Mouse (Mus musculus): ENCODE data around the gene Ttc23. TPM values are rescaled to one million over a fixed set of nuclear protein-coding genes. Genes with fewer than 3 reads are reported as not detected.

Ttc23 gene
- polyA plus RNA-seq, 1 experiment from 2014 or later: 18.7 TPM

DNA sequence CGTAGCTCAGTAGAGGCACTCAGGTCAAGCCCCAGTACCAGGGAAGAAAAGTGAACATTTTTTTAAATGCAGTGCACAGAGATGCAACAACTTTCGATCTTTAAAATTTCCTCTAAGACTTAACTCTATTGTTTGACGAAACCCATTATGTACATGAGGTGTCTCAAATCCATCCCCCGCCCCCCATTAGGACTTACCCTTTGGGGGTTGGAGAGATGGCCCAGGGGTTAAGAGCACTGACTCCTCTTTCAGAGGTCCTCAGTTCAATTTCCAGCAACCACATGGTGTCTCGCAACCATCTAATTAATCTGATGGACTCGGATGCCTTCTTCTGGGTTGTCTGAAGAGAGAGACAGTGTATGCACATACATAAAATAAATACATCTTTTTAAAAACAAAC lies 1.1 kb upstream of the Ttc23 start:
- WGBS: 2% methylated on average over 6 of the region's 6 CpGs
- no peak for ATAC-seq
- H3K4me3 ChIP-seq: peak overlapping the region; percentile 82
- H3K9ac ChIP-seq: peak overlapping the region; percentile 86
- peaks cover 56% of the 10 kb centered on the region for H3K4me1 ChIP-seq
- H3K4me2 ChIP-seq: peak overlapping the region; percentile 85
- no peaks in the 10 kb centered on the region for H3K36me3 ChIP-seq (ENCODE audit: poor library complexity, severe bottlenecking)
- no peaks in the 10 kb centered on the region for H3K27me3 ChIP-seq
- H3K27ac ChIP-seq: peak overlapping the region; percentile 91
- no peaks in the 10 kb centered on the region for H3K9me3 ChIP-seq (replicated peaks)

DNA sequence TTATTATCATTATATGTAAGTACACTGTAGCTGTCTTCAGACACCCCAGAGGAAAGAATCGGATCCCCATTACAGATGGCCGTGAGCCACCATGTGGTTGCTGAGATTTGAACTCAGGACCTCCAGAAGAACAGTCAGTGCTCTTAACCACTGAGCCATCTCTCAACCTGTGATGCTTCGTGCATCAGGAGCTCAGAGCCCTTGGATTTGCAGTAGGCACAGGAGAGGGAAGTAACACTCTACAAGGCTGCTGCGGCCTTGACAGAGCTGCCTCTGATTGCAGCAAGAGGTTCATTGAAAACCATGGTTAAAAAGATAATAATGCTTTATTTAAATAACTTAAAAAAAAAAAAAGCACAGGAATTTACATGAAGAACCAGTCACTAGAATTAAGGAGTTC lies 1.2 kb downstream of the Ttc23 start:
- H3K4me3 ChIP-seq: peak overlapping the region; percentile 47
- ATAC-seq: no peak
- H3K36me3 ChIP-seq (ENCODE audit: poor library complexity, severe bottlenecking): no peaks in the 10 kb centered on the region
- H3K9ac ChIP-seq: 0 out of 2 replicates have a peak overlapping the region, but pooled peaks have one; percentile 30
- H3K27ac ChIP-seq: no peak overlapping the region
- H3K27me3 ChIP-seq: no peaks in the 10 kb centered on the region
- 70% methylated on average over 4 of the region's 4 CpGs for WGBS
- peak overlapping the region; percentile 54 for H3K4me2 ChIP-seq
- peaks cover 60% of the 10 kb centered on the region for H3K4me1 ChIP-seq
- no peaks in the 10 kb centered on the region for H3K9me3 ChIP-seq (replicated peaks)

DNA sequence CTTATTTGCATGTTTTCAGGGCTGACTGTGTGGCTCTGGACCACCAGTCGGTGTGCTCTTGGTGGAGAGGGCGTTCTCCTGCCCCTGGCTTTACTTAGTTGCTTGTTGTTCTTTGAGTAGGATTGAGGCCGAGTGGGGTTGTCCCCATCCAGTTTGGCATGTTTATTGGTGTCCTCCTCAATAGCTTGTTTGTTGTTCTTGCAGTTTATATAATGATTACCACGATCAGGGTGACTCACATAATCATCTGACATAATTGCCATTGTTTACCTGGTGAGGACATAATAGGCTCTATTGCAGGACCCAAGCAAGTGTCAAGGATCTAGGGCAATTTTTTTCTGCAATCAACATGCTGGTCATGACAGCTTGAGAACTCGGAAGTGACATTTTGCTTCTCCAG lies 5.0 kb downstream of the Ttc23 start:
- no peak for ATAC-seq
- no peak overlapping the region for H3K4me2 ChIP-seq
- H3K4me1 ChIP-seq: peaks cover 49% of the 10 kb centered on the region
- no peaks in the 10 kb centered on the region for H3K27me3 ChIP-seq
- no peaks in the 10 kb centered on the region for H3K36me3 ChIP-seq (ENCODE audit: poor library complexity, severe bottlenecking)
- no peak overlapping the region for H3K27ac ChIP-seq
- H3K9ac ChIP-seq: no peak overlapping the region
- H3K4me3 ChIP-seq: no peak overlapping the region
- H3K9me3 ChIP-seq (replicated peaks): no peaks in the 10 kb centered on the region
- 75% methylated on average over 5 of the region's 5 CpGs for WGBS

DNA sequence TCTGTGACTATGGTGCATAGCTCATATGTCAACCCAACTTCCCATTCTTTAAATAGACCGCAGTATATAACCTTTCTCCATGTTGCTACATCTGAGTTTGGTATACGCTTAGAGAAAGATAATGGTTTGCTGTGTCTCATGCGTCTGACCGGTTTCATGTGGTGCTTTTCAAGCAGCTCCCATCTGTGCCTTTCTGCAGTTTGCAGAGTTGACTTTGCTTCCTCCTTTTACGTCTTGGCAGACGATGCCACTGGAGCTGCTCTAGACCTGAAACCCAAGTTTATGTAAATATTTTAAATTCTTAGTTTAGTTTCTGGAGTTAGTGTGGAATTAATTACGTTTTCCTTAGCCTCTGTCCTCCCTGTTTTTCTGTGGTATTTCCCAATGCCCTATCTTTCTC lies 7.5 kb downstream of the Ttc23 start:
- Histone ChIP-seq H3K27ac (no peak overlapping the region), H3K27me3 (no peaks in the 10 kb centered on the region), H3K4me2 (no peak overlapping the region), H3K9ac (no peak overlapping the region), H3K4me3 (no peak overlapping the region), H3K9me3 (replicated peaks) (no peaks in the 10 kb centered on the region), H3K36me3 (ENCODE audit: poor library complexity, severe bottlenecking) (no peaks in the 10 kb centered on the region), H3K4me1 (peaks cover 30% of the 10 kb centered on the region)
- WGBS: 93% methylated on average over 7 of the region's 7 CpGs
- ATAC-seq: no peak

DNA sequence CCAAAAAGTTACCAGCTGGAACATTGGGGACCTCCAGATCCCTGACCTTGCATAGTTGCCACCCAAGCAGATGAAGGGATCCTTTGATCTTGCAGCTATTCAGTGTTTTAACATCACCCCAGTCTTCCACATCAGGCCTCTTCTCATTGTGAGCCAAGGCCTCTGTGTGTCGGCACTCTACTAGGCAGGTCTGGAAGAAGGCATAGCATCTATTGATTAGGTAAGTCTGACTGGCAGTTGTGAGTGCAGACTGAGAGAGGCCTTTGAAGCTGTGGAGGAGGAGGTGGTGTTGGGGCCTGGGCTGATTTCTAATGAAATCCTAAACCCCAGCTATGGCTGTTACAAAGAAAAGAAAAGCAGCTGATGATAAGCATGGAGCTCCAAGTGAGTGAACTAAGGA lies 8.0 kb downstream of the Ttc23 start:
- Histone ChIP-seq H3K4me1 (peaks cover 25% of the 10 kb centered on the region), H3K27ac (no peak overlapping the region), H3K27me3 (no peaks in the 10 kb centered on the region), H3K9me3 (replicated peaks) (no peaks in the 10 kb centered on the region), H3K4me3 (no peak overlapping the region), H3K9ac (no peak overlapping the region), H3K36me3 (ENCODE audit: poor library complexity, severe bottlenecking) (no peaks in the 10 kb centered on the region), H3K4me2 (peak overlapping the region; percentile 30)
- peak; percentile 65; the same call in 1 of the 2 replicates for ATAC-seq
- 8% methylated on average over 1 of the region's 1 CpGs for WGBS

DNA sequence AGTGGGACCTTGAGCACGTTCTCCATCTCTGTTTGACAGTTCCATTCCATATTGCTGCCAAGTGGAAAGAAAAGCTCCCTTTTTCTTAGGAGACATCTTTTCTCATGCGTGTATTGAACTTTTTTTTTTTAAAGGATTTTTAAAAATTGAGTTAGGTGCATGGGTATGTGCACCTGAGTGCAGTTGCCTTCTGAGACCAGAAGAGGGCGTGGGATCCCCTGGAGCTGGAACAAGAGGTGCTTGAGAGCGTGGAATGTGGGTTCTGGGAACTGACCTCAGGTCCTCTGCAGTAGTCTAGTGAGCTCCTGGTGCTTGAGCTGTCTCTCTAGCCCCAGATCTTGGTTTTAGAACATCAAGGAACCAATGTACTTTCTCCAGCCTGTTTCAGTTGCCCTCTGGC lies 10.9 kb downstream of the Ttc23 start:
- H3K36me3 ChIP-seq (ENCODE audit: poor library complexity, severe bottlenecking): peaks cover 4% of the 10 kb centered on the region
- H3K27ac ChIP-seq: no peak overlapping the region
- H3K9ac ChIP-seq: no peak overlapping the region
- no peaks in the 10 kb centered on the region for H3K27me3 ChIP-seq
- no peak for ATAC-seq
- no peaks in the 10 kb centered on the region for H3K9me3 ChIP-seq (replicated peaks)
- H3K4me2 ChIP-seq: no peak overlapping the region
- no peak overlapping the region for H3K4me3 ChIP-seq
- H3K4me1 ChIP-seq: peaks cover 11% of the 10 kb centered on the region
- WGBS: 87% methylated on average over 4 of the region's 4 CpGs

DNA sequence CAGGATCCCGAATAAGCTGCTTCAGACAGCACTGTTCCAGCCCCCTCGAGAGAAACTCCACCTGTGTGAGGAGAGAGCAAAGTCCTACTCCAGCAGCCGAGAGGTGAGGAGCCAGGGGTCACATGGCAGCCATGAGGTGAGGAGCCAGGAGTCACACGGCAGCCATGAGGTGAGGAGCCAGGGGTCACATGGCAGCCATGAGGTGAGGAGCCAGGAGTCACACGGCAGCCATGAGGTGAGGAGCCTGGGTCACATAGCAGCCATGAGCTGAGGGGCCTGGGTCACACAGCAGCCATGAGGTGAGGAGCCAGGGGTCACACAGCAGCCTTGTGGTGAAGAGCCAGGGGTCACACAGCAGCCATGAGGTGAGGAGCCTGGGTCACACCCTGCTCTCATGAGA lies 15.2 kb downstream of the Ttc23 start:
- no peak overlapping the region for H3K27ac ChIP-seq
- whole genome bisulfite sequencing: 91% methylated on average over 5 of the region's 5 CpGs
- H3K4me1 ChIP-seq: peaks cover 7% of the 10 kb centered on the region
- no peak overlapping the region for H3K4me3 ChIP-seq
- no peaks in the 10 kb centered on the region for H3K9me3 ChIP-seq (replicated peaks)
- no peak overlapping the region for H3K9ac ChIP-seq
- H3K36me3 ChIP-seq (ENCODE audit: poor library complexity, severe bottlenecking): peaks cover 15% of the 10 kb centered on the region
- ATAC-seq: no peak
- H3K27me3 ChIP-seq: no peaks in the 10 kb centered on the region
- H3K4me2 ChIP-seq: no peak overlapping the region

DNA sequence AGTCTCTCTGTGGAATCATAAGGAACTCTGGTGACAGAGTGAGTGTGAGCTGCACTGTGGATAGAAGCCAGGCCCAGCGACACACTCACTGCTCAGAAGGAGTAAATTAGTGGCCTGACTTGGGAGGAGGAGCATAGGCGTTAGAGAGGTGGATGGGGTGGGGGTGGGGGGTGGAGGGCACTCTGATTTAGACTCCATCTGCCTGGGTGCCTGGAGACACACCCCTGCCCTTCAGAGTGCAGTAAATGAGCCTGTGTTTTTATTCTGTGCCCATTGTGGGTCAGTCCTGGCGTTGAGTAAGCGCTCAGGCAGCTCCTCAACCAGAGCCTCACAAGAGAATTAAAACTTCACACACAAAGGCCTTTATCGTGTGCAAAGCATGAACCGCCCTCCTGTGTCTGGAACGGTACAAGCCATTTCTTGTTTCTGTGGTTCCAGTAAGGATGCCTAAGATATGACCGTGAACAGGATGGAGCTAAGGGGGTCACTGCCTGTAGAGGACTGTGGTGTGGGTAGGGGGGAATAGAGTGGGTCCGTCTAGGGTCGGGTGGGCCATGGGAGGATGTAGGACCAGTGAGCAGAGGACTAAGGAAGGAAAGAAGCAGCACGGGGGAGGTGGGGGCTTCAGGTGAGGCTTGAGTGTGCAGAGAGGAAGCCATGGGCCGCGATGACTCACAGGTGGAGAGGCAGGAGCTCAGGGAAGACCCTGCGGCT lies 16.9 kb downstream of the Ttc23 start:
- Histone ChIP-seq H3K4me1 (peaks cover 7% of the 10 kb centered on the region), H3K27me3 (no peaks in the 10 kb centered on the region), H3K9me3 (replicated peaks) (no peaks in the 10 kb centered on the region), H3K4me3 (no peak overlapping the region), H3K27ac (peak overlapping the region; percentile 31; the same call in 1 of the 2 replicates), H3K36me3 (ENCODE audit: poor library complexity, severe bottlenecking) (peaks cover 15% of the 10 kb centered on the region), H3K4me2 (no peak overlapping the region), H3K9ac (no peak overlapping the region)
- WGBS: 65% methylated on average over 14 of the region's 14 CpGs
- ATAC-seq: peak; percentile 58; the same call in 1 of the 2 replicates

DNA sequence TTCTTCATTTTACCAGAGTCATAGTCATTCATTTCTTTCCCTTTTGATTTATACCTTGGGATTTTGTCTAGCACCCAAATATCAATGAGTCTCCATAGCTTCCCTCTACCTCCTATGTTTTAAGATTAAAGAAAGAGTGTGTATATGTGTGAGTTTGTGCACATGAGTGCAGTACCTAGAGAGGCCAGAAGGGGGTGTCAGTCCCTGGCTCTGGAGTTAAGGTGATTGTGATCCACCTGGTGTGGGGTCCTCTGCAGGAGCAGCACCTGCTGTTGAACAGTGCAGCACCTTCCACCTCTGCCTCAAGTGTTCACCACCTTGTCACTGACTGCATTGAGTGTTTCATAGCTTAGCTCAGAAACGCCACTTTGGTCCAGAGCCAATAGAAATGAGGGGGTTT lies 23.8 kb downstream of the Ttc23 start:
- H3K4me1 ChIP-seq: no peaks in the 10 kb centered on the region
- no peak overlapping the region for H3K9ac ChIP-seq
- H3K9me3 ChIP-seq (replicated peaks): peaks cover 3% of the 10 kb centered on the region; the same call in 1 of the 2 replicates
- H3K36me3 ChIP-seq (ENCODE audit: poor library complexity, severe bottlenecking): peaks cover 23% of the 10 kb centered on the region
- H3K27ac ChIP-seq: no peak overlapping the region
- H3K4me3 ChIP-seq: no peak overlapping the region
- no peaks in the 10 kb centered on the region for H3K27me3 ChIP-seq
- WGBS: 91% methylated on average over 1 of the region's 1 CpGs
- no peak overlapping the region for H3K4me2 ChIP-seq
- no peak for ATAC-seq

DNA sequence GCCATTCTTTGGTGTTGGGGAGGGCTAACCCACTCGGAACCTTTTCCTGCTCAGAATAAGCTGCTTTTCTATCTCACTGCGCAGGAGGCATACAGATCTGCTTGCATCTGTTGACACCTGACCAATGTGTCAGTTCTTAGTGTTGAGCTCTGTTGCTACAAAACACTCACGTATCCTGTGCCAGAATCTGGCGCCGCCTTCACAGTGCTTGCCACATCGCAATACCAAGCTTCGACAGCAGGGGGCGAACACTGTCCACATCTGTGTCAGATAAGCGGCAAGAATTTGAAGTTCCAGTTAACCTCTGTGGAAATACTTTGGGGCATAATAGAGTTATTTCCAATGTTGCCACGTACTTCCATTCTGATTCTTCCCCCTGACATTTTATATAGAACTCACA lies 25.4 kb downstream of the Ttc23 start:
- no peaks in the 10 kb centered on the region for H3K27me3 ChIP-seq
- no peak overlapping the region for H3K27ac ChIP-seq
- peaks cover 17% of the 10 kb centered on the region for H3K36me3 ChIP-seq (ENCODE audit: poor library complexity, severe bottlenecking)
- no peak overlapping the region for H3K4me2 ChIP-seq
- peak; percentile 87 for ATAC-seq
- H3K9me3 ChIP-seq (replicated peaks): peaks cover 3% of the 10 kb centered on the region; the same call in 1 of the 2 replicates
- 10% methylated on average over 10 of the region's 10 CpGs for whole genome bisulfite sequencing
- H3K9ac ChIP-seq: no peak overlapping the region
- no peak overlapping the region for H3K4me3 ChIP-seq
- no peaks in the 10 kb centered on the region for H3K4me1 ChIP-seq

DNA sequence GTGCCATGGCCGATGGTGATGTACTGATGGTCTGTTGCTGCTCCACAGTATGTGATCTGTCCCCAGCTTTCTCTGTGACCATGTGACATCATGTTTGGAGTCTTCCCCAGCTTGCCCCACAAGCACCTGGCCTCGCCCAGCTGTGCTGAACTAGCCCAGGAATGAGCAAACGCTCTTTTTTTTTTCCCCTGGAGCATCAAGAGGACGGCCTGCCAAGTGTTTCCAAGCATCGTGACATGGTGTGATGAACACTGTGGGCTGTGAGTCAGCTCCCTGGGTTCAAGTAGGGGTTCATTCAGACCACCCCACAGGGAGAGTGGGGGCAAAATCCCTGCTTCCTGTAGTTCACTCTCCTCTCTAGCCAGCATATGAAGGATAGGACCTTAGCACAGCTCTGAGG lies 26.4 kb downstream of the Ttc23 start:
- ATAC-seq: no peak
- no peaks in the 10 kb centered on the region for H3K27me3 ChIP-seq

DNA sequence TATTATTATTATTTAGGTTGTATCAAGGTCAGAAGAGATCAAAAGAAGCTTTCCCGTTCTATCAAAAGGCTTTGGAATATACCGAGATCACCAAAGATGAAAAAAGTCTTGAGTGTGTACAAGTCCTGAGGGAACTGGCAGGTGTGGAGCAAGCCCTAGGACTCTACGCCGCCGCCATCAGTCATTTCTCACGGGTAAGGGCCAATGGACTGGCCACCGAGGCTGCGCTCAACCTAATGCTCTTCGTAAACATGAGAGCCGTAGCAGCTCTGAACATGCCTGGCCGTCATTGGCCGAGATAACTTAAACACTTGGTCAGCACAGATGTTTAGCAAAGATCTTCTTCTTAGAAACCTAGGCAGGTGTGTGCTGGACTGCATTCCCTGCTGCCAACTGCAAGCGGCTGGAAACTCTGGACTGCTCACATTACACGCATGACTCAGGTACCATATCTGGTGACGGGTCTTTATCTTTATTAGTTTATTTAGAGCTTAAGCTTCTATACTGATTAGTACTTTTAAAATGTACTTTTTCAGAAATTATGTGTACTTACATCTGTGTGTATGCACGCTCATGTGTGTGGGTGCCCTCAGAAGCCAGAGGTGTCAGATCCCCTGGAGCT lies 31.8 kb downstream of the Ttc23 start:
- H3K4me1 ChIP-seq: no peaks in the 10 kb centered on the region
- H3K27ac ChIP-seq: no peak overlapping the region
- no peak overlapping the region for H3K4me3 ChIP-seq
- H3K9me3 ChIP-seq (replicated peaks): no peaks in the 10 kb centered on the region
- H3K9ac ChIP-seq: no peak overlapping the region
- H3K27me3 ChIP-seq: no peaks in the 10 kb centered on the region
- H3K4me2 ChIP-seq: no peak overlapping the region
- H3K36me3 ChIP-seq (ENCODE audit: poor library complexity, severe bottlenecking): peaks cover 21% of the 10 kb centered on the region; the same call in 1 of the 2 replicates
- no peak for ATAC-seq
- WGBS: 96% methylated on average over 16 of the region's 16 CpGs

More for the DNA sequence above, 26.4 kb downstream of the Ttc23 start:
- Histone ChIP-seq H3K27ac (no peak overlapping the region), H3K36me3 (ENCODE audit: poor library complexity, severe bottlenecking) (peaks cover 17% of the 10 kb centered on the region), H3K4me2 (no peak overlapping the region), H3K4me3 (no peak overlapping the region), H3K4me1 (no peaks in the 10 kb centered on the region), H3K9me3 (replicated peaks) (peaks cover 3% of the 10 kb centered on the region; the same call in 1 of the 2 replicates), H3K9ac (no peak overlapping the region)
- WGBS: 88% methylated on average over 5 of the region's 5 CpGs

All from forebrain, embryonic 13.5 days (tissue).